Mouse (Mus musculus) kidney, adult 2 months (tissue): Measurements from ENCODE around the gene Kbtbd12.

Source experiments
- CTCF ChIP-seq: fragments of 200-500 bp; conservative IDR thresholded peaks from 2 replicates; pipeline ENCODE4 v1.5.1; 2011; ENCODE audit warnings: low read depth, mild to moderate bottlenecking, control low read depth, low read length, moderate library complexity, mixed read lengths; ENCODE audit not compliant: insufficient read depth, insufficient read length
- POLR2A ChIP-seq: fragments of 200-500 bp; IDR thresholded peaks from one replicate; pipeline ENCODE4 v1.6.1; 2011; ENCODE audit warnings: low read depth, low read length, control low read depth

DNA sequence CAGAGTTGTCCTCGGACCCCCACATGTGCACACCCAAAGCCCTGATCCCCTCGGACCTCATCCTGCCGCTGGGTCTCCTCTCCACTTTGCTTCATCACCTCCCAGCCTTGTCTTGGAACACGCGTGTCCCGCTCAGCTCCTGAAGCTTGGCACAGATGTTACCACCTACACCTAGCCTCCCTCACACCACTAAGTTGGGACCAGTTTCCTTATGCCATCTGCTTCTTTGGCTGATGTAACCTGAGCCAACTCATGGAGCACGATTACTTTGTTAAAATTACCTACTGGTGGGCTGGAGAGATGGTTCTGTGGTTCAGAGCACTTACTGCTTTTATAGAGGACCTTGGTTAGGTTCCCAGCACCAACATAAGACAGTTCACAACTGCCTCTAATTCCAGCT lies 115.9 kb downstream of the Kbtbd12 start:
- TF ChIP-seq CTCF, result no peak
- TF ChIP-seq POLR2A, result no peak
